Mouse (Mus musculus) MEL (cell line): Measurements from ENCODE around the gene Itih3. TPM values are rescaled to one million over a fixed set of nuclear protein-coding genes. Genes with fewer than 3 reads are reported as not detected.

Experiments
- DNase-seq: peaks from one replicate; pipeline ENCODE4 v3.0.0; 2011; ENCODE audit warnings: low read depth, low spot score
- H3K27ac ChIP-seq: 2 replicates; pipeline ENCODE4 v1.5.1; 2012; ENCODE audit warnings: low read depth, mild to moderate bottlenecking, control low read depth, low read length, moderate library complexity; ENCODE audit not compliant: control insufficient read depth
- H3K27me3 ChIP-seq, 2 experiments: fragments of 150-350 bp in 1 of 2; sonication (generic) in 1 of 2; 2 replicates each; pipeline ENCODE4 v1.6.1; 2012; ENCODE audit warnings: low read length in 2 of 2, mild to moderate bottlenecking in 2 of 2, improper control_type of control experiment in 1 of 2, moderate library complexity in 1 of 2; ENCODE audit not compliant: insufficient read depth in 2 of 2, control insufficient read depth in 1 of 2
- H3K36me3 ChIP-seq, 2 experiments: 2 replicates each; pipeline ENCODE4 v1.6.1; 2012 to 2014; ENCODE audit warnings: low read length in 2 of 2, improper control_type of control experiment in 1 of 2, inconsistent platforms in 1 of 2, mild to moderate bottlenecking in 1 of 2; ENCODE audit not compliant: insufficient read depth in 2 of 2, control insufficient read depth in 1 of 2
- H3K4me1 ChIP-seq, 2 experiments: fragments of 150-350 bp in 1 of 2; sonication (generic) in 1 of 2; 2 replicates each; pipeline ENCODE4 v1.6.1; 2012; ENCODE audit warnings: low read length in 2 of 2, improper control_type of control experiment in 1 of 2, mild to moderate bottlenecking in 1 of 2; ENCODE audit not compliant: insufficient read depth in 2 of 2, control insufficient read depth in 1 of 2
- H3K4me3 ChIP-seq, 2 experiments: fragments of 150-350 bp in 1 of 2; sonication (generic) in 1 of 2; 2 replicates each; pipeline ENCODE4 v1.5.1; 2012; ENCODE audit warnings: low read depth in 2 of 2, low read length in 2 of 2, mild to moderate bottlenecking in 2 of 2, moderate library complexity in 2 of 2, control low read depth in 1 of 2, improper control_type of control experiment in 1 of 2; ENCODE audit not compliant: control insufficient read depth in 1 of 2, insufficient read depth in 1 of 2
- H3K79me2 ChIP-seq: 2 replicates; pipeline ENCODE4 v1.6.1; 2012; ENCODE audit warnings: mild to moderate bottlenecking, low read length, moderate library complexity; ENCODE audit not compliant: control insufficient read depth, poor library complexity, insufficient read depth
- H3K9ac ChIP-seq: 2 replicates; pipeline ENCODE4 v1.6.1; 2012; ENCODE audit warnings: low read depth, mild to moderate bottlenecking, control low read depth, low read length, moderate library complexity; ENCODE audit not compliant: control insufficient read depth, poor library complexity, severe bottlenecking
- H3K9me3 ChIP-seq: fragments of 150-350 bp; sonication (generic); replicated peaks from 2 replicates; pipeline ENCODE4 v1.6.1; 2012; ENCODE audit warnings: mild to moderate bottlenecking, low read length, improper control_type of control experiment, moderate library complexity; ENCODE audit not compliant: insufficient read depth
- BHLHE40 ChIP-seq: IDR thresholded peaks from 2 replicates; pipeline ENCODE4 v1.6.1; 2012; ENCODE audit warnings: low read depth, mild to moderate bottlenecking, inconsistent platforms, low read length, improper control_type of control experiment, borderline replicate concordance
- CHD1 ChIP-seq: IDR thresholded peaks from 2 replicates; pipeline ENCODE4 v1.6.1; 2012; ENCODE audit warnings: low read depth, mild to moderate bottlenecking, inconsistent platforms, low read length, improper control_type of control experiment
- CTCF ChIP-seq, 3 experiments: IDR thresholded peaks in 2 of 3; conservative IDR thresholded peaks in 1 of 3; 2 replicates each; pipeline ENCODE4 v1.5.1; 2011 to 2012; ENCODE audit warnings: low read length in 3 of 3, low read depth in 2 of 3, mild to moderate bottlenecking in 2 of 3, improper control_type of control experiment in 1 of 3, inconsistent platforms in 1 of 3, mixed read lengths in 1 of 3, moderate library complexity in 1 of 3; ENCODE audit not compliant: control insufficient read depth in 1 of 3, insufficient read depth in 1 of 3, poor library complexity in 1 of 3, severe bottlenecking in 1 of 3
- ELF1 ChIP-seq: IDR thresholded peaks from 2 replicates; pipeline ENCODE4 v1.6.1; 2014; ENCODE audit warnings: low read depth, mild to moderate bottlenecking, inconsistent platforms, low read length, improper control_type of control experiment, moderate library complexity
- ETS1 ChIP-seq: IDR thresholded peaks from 2 replicates; pipeline ENCODE4 v1.6.1; 2012; ENCODE audit warnings: low read depth, mild to moderate bottlenecking, inconsistent platforms, low read length, improper control_type of control experiment, moderate library complexity
- GATA1 ChIP-seq: IDR thresholded peaks from 2 replicates; pipeline ENCODE4 v1.6.1; 2011; ENCODE audit warnings: low read depth, low read length, improper control_type of control experiment
- KAT2A ChIP-seq: conservative IDR thresholded peaks from 2 replicates; pipeline ENCODE4 v1.6.1; 2012; ENCODE audit warnings: low read depth, low read length, improper control_type of control experiment, inconsistent platforms
- MAFK ChIP-seq: IDR thresholded peaks from 2 replicates; pipeline ENCODE4 v1.6.1; 2011; ENCODE audit warnings: low read depth, mild to moderate bottlenecking, low read length, improper control_type of control experiment, borderline replicate concordance
- MAX ChIP-seq: IDR thresholded peaks from 2 replicates; pipeline ENCODE4 v1.6.1; 2011; ENCODE audit warnings: low read length, improper control_type of control experiment
- MYB ChIP-seq: IDR thresholded peaks from 2 replicates; pipeline ENCODE4 v1.6.1; 2011; ENCODE audit warnings: mild to moderate bottlenecking, low read depth, low read length, improper control_type of control experiment
- POLR2A ChIP-seq, 2 experiments: IDR thresholded peaks; 2 replicates each; pipeline ENCODE4 v1.6.1; 2011 to 2012; ENCODE audit warnings: low read length in 2 of 2, mild to moderate bottlenecking in 2 of 2, control low read depth in 1 of 2, improper control_type of control experiment in 1 of 2, low read depth in 1 of 2, moderate library complexity in 1 of 2; ENCODE audit not compliant: control insufficient read depth in 1 of 2, insufficient read depth in 1 of 2, poor library complexity in 1 of 2
- POLR2AphosphoS2 ChIP-seq: IDR thresholded peaks from 2 replicates; pipeline ENCODE4 v1.6.1; 2011; ENCODE audit warnings: low read length, improper control_type of control experiment
- RAD21 ChIP-seq: IDR thresholded peaks from 2 replicates; pipeline ENCODE4 v1.6.1; 2011; ENCODE audit warnings: mild to moderate bottlenecking, low read depth, low read length, improper control_type of control experiment
- RCOR1 ChIP-seq: IDR thresholded peaks from 2 replicates; pipeline ENCODE4 v1.6.1; 2012; ENCODE audit warnings: low read depth, mild to moderate bottlenecking, inconsistent platforms, low read length, improper control_type of control experiment
- TAL1 ChIP-seq: IDR thresholded peaks from 2 replicates; pipeline ENCODE4 v1.6.1; 2012; ENCODE audit warnings: mild to moderate bottlenecking, inconsistent platforms, low read length, moderate library complexity, mixed read lengths
- TCF12 ChIP-seq: IDR thresholded peaks from 2 replicates; pipeline ENCODE4 v1.6.1; 2014; ENCODE audit warnings: low read depth, mild to moderate bottlenecking, inconsistent platforms, low read length, improper control_type of control experiment, moderate library complexity
- UBTF ChIP-seq: IDR thresholded peaks from 2 replicates; pipeline ENCODE4 v1.6.1; 2012; ENCODE audit warnings: low read depth, mild to moderate bottlenecking, inconsistent platforms, low read length, improper control_type of control experiment, moderate library complexity, borderline replicate concordance; ENCODE audit not compliant: insufficient read depth
- USF2 ChIP-seq, 2 experiments: IDR thresholded peaks; 2 replicates each; pipeline ENCODE4 v1.6.1; 2011 to 2012; ENCODE audit warnings: improper control_type of control experiment in 2 of 2, low read length in 2 of 2, borderline replicate concordance in 1 of 2, inconsistent platforms in 1 of 2, low read depth in 1 of 2, mild to moderate bottlenecking in 1 of 2; ENCODE audit not compliant: insufficient read depth in 1 of 2
- ZMIZ1 ChIP-seq: IDR thresholded peaks from 2 replicates; pipeline ENCODE4 v1.6.1; 2012; ENCODE audit warnings: low read depth, mild to moderate bottlenecking, inconsistent platforms, low read length, improper control_type of control experiment, moderate library complexity
- ZNF384 ChIP-seq: IDR thresholded peaks from 2 replicates; pipeline ENCODE4 v1.6.1; 2012; ENCODE audit warnings: low read depth, mild to moderate bottlenecking, inconsistent platforms, low read length, improper control_type of control experiment
- polyA plus RNA-seq, 2 experiments: library from polyadenylated mRNA; stranded (reverse) in 1 of 2; unstranded in 1 of 2; fragments of >175 nt in 1 of 2; fragments of >200 nt in 1 of 2; gene quantifications; 2 replicates each; pipeline versions ENCODE4 v1.2.1 to v1.2.4; 2012; ENCODE audit warnings: low replicate concordance in 2 of 2, low read depth in 1 of 2; ENCODE audit not compliant: insufficient read length in 2 of 2, insufficient read depth in 1 of 2, missing spikeins in 1 of 2
- total RNA-seq: library from RNA; depleted of rRNA; stranded (reverse); fragments of 300-350 nt; gene quantifications from 2 replicates; pipeline ENCODE4 v1.2.3, GENCODE M21; 2012

The Itih3 gene
- total and polyA plus RNA-seq, 3 experiments: not detected

GRCm38 (mm10) chr14:30916516-30916915, 7.0 kb downstream of the Itih3 start:
- peaks cover 0 to 1% of the 10 kb centered on the region in 2 experiments; a peak in 1 of 4 replicates for H3K27me3 ChIP-seq
- 0 out of 4 replicates have a peak, but pooled peaks cover 0 to 11% of the 10 kb centered on the region in 2 experiments for H3K4me1 ChIP-seq
- TF ChIP-seq GATA1 (no peak), BHLHE40 (no peak), POLR2AphosphoS2 (no peak), USF2 (IDR thresholded peaks at IDR 0.05; ENCODE audit: borderline replicate concordance in 1 of 2, insufficient read depth in 1 of 2, low read depth in 1 of 2, low read length in 2 of 2) (no peak), ZNF384 (no peak), UBTF (no peak), ELF1 (no peak), MAFK (no peak)
- H3K36me3 ChIP-seq: peaks cover 0 to 6% of the 10 kb centered on the region in 2 experiments; a peak in 2 of 4 replicates
- no peak overlapping the region for H3K4me3 ChIP-seq
- DNase-seq: no peak
- H3K9ac ChIP-seq: no peak overlapping the region
- no peak overlapping the region for H3K27ac ChIP-seq
- no peaks in the 10 kb centered on the region for H3K9me3 ChIP-seq
- H3K79me2 ChIP-seq: no peaks in the 10 kb centered on the region

- no peak for DNase-seq
- H3K9ac ChIP-seq: no peak overlapping the region
- no peak overlapping the region for H3K4me3 ChIP-seq
- H3K9me3 ChIP-seq: no peaks in the 10 kb centered on the region
- no peaks in the 10 kb centered on the region for H3K79me2 ChIP-seq
- H3K27ac ChIP-seq: no peak overlapping the region
- TF ChIP-seq ZMIZ1: no peak
- no peak for TF ChIP-seq RCOR1
- TF ChIP-seq KAT2A: no peak
- no peak for TF ChIP-seq UBTF
- TF ChIP-seq MAX: no peak
- TF ChIP-seq TAL1: no peak
- TF ChIP-seq ELF1: no peak
- TF ChIP-seq CTCF (IDR thresholded peaks at IDR 0.05 in 2 of 3, conservative IDR thresholded peaks at IDR 0.05 in 1 of 3; ENCODE audit: control insufficient read depth in 1 of 3, insufficient read depth in 1 of 3, low read depth in 2 of 3, low read length in 3 of 3, poor library complexity in 1 of 3, severe bottlenecking in 1 of 3): no peak
- no peak for TF ChIP-seq ETS1
- TF ChIP-seq MYB: no peak
- TF ChIP-seq ZNF384: no peak
- no peak for TF ChIP-seq CHD1
- no peak for TF ChIP-seq MAFK
- no peak for TF ChIP-seq RAD21
- no peak for TF ChIP-seq TCF12
- no peak for TF ChIP-seq POLR2A (IDR thresholded peaks at IDR 0.05; ENCODE audit: control insufficient read depth in 1 of 2, insufficient read depth in 1 of 2, low read depth in 1 of 2, low read length in 2 of 2, poor library complexity in 1 of 2)
- peaks cover 0 to 1% of the 10 kb centered on the region in 2 experiments; a peak in 1 of 4 replicates for H3K27me3 ChIP-seq
- H3K4me1 ChIP-seq: 0 out of 4 replicates have a peak, but pooled peaks cover 0 to 12% of the 10 kb centered on the region in 2 experiments
- H3K36me3 ChIP-seq: peaks cover 0 to 6% of the 10 kb centered on the region in 2 experiments; a peak in 2 of 4 replicates
Observed at GRCm38 (mm10) chr14:30913404-30913803, 10.2 kb downstream of the Itih3 start.
